13 mouse cellular contexts compared by ENCODE assay signal in the genomic region with DNA sequence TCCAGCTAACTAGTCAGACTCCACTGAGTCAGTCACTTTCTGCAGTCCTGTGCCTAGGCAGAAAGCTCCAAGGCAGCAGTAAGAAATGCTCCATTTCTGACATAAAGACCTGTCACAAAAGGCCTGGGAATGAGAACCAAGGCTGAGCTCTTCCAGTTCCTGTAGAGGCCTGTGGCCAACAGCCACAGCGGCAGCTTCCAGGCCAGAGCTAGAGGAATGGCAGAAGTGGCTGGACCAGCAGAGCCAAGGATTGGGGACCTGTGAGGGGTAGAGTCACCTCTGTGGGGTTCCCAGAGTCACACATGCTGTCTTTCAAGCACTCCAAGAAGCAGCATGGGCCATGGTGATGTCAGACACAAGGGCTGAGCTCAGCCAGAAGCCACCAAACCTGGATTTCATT.
A peak's percentile ranks its signal among the peaks of the same experiment; 100 is the strongest.
DNase-seq lines count a peak whose midpoint lies in the region; ATAC-seq and TF ChIP-seq lines count a peak whose summit lies in the region.
"Had no signal": no experiment of that assay in that cellular context is flagged by ENCODE, and none has a peak within 500 bp of the region (broad histone marks: within the 10 kb centered on the region; RNA-seq: fewer than 3 reads in every experiment).

No protein-coding gene starts in this region.

- H3K4me1 ChIP-seq in forebrain, embryonic 13.5 days, result peaks cover 46% of the 10 kb centered on the region
- H3K4me1 ChIP-seq in intestine, embryonic 16.5 days (ENCODE audit: control insufficient read depth, insufficient read depth, low read length), result peaks cover 26% of the 10 kb centered on the region
- peaks cover 41% of the 10 kb centered on the region for H3K4me1 ChIP-seq in neural tube, embryonic 15.5 days

- peak overlapping the region; percentile 76 for H3K27ac ChIP-seq in layer of hippocampus, adult 2 months
- H3K27ac ChIP-seq in forebrain, embryonic 13.5 days, result peak overlapping the region; percentile 90
- H3K27ac ChIP-seq in intestine, embryonic 16.5 days (ENCODE audit: low read length), result peak overlapping the region; percentile 34
- H3K27ac ChIP-seq in neural tube, embryonic 15.5 days (replicated peaks), result peak overlapping the region; percentile 82

- H3K27me3 ChIP-seq in forebrain, embryonic 13.5 days, result no peaks in the 10 kb centered on the region
- H3K27me3 ChIP-seq in intestine, embryonic 16.5 days (replicated peaks; ENCODE audit: control insufficient read depth, insufficient read depth, low read length), result no peaks in the 10 kb centered on the region
- no peaks in the 10 kb centered on the region for H3K27me3 ChIP-seq in neural tube, embryonic 15.5 days (replicated peaks)

- WGBS in forebrain, embryonic 13.5 days, result 93% methylated on average over 1 of the region's 1 CpGs
- 59% methylated on average over 1 of the region's 1 CpGs for WGBS in intestine, embryonic 16.5 days
- 83% methylated on average over 1 of the region's 1 CpGs for WGBS in neural tube, embryonic 15.5 days

- H3K36me3 ChIP-seq in forebrain, embryonic 13.5 days (ENCODE audit: poor library complexity, severe bottlenecking), result peaks cover 74% of the 10 kb centered on the region
- peaks cover 43% of the 10 kb centered on the region for H3K36me3 ChIP-seq in intestine, embryonic 16.5 days (ENCODE audit: control insufficient read depth, insufficient read depth, low read length)
- H3K36me3 ChIP-seq in neural tube, embryonic 15.5 days, result peaks cover 49% of the 10 kb centered on the region

- no peak overlapping the region for H3K4me2 ChIP-seq in forebrain, embryonic 13.5 days
- H3K4me2 ChIP-seq in intestine, embryonic 16.5 days (ENCODE audit: low read depth, low read length), result no peak overlapping the region
- H3K4me2 ChIP-seq in neural tube, embryonic 15.5 days, result no peak overlapping the region

- H3K9ac ChIP-seq in forebrain, embryonic 13.5 days, result peak overlapping the region; percentile 40; the same call in 1 of the 2 replicates
- H3K9ac ChIP-seq in intestine, embryonic 16.5 days (ENCODE audit: low read depth, low read length), result no peak overlapping the region
- no peak overlapping the region for H3K9ac ChIP-seq in neural tube, embryonic 15.5 days (replicated peaks)

- no peak for TF ChIP-seq CTCF in layer of hippocampus, adult 2 months (conservative IDR thresholded peaks at IDR 0.05)

- DNase-seq in layer of hippocampus, adult 2 months (ENCODE audit: low spot score in 2 of 2), result no peak
- no peak for DNase-seq in layer of hippocampus, adult 18-20 months (ENCODE audit: low spot score in 2 of 2)
- DNase-seq in gastrocnemius, postnatal 4 days (ENCODE audit: low spot score in 2 of 2), result no peak
- DNase-seq in adrenal gland, adult 2 months, result no peak
- DNase-seq: adrenal gland, postnatal 25 days; gastrocnemius, postnatal 14 days; kidney, postnatal 14 days; liver; right cerebral cortex, postnatal 25 days; thymus, postnatal 4 days had no signal

- H3K9me3 ChIP-seq in forebrain, embryonic 13.5 days (replicated peaks), result no peaks in the 10 kb centered on the region; the same call in 1 of the 2 replicates
- no peaks in the 10 kb centered on the region for H3K9me3 ChIP-seq in intestine, embryonic 16.5 days (ENCODE audit: control insufficient read depth, low read length)
- H3K9me3 ChIP-seq in neural tube, embryonic 15.5 days (replicated peaks), result no peaks in the 10 kb centered on the region

- no peak overlapping the region for H3K4me3 ChIP-seq in layer of hippocampus, adult 2 months
- no peak overlapping the region for H3K4me3 ChIP-seq in forebrain, embryonic 13.5 days
- no peak overlapping the region for H3K4me3 ChIP-seq in intestine, embryonic 16.5 days (ENCODE audit: low read length)
- H3K4me3 ChIP-seq in neural tube, embryonic 15.5 days (replicated peaks), result no peak overlapping the region

- peak; percentile 2; the same call in 1 of the 2 replicates for ATAC-seq in forebrain, embryonic 13.5 days
- ATAC-seq in intestine, embryonic 16.5 days, result 0 out of 2 replicates have a peak, but pooled peaks have one; percentile 1
- no peak; the same call in 1 of the 2 replicates for ATAC-seq in neural tube, embryonic 15.5 days (ENCODE audit: low FRiP score)

Comparison
In these comparisons a context has a peak if more than half of its experiments do, and no peak if none do; other contexts are left out.
1. H3K27ac ChIP-seq: peak in every context shown above with its lines; median percentile 90 in forebrain, embryonic 13.5 days; 82 in neural tube, embryonic 15.5 days; 76 in layer of hippocampus, adult 2 months; 34 in intestine, embryonic 16.5 days.